Mouse (Mus musculus) lung, embryonic 16.5 days (tissue): ENCODE data around the gene Fgfr2. TPM values are rescaled to one million over a fixed set of nuclear protein-coding genes. Genes with fewer than 3 reads are reported as not detected.

Experiments used
- ATAC-seq: fragments of 200-750 bp; cut with Nextera tagmentation; 2 replicates; pipeline ENCODE4 v1.8.0; 2017; ENCODE audit warnings: low read depth, mild to moderate bottlenecking, moderate library complexity
- H3K27ac ChIP-seq: fragments of 300-500 bp; sonication (generic); 2 replicates; pipeline ENCODE4 v1.5.1; 2014; ENCODE audit warnings: mild to moderate bottlenecking, control low read depth, low read length
- H3K27me3 ChIP-seq: fragments of 300-500 bp; sonication (generic); 2 replicates; pipeline ENCODE4 v1.6.1; 2014; ENCODE audit warnings: low read depth, low read length, mixed read lengths; ENCODE audit not compliant: control insufficient read depth, insufficient read depth
- H3K36me3 ChIP-seq: fragments of 300-500 bp; sonication (generic); 2 replicates; pipeline ENCODE4 v1.6.1; 2014; ENCODE audit warnings: low read length; ENCODE audit not compliant: control insufficient read depth, insufficient read depth
- H3K4me1 ChIP-seq: fragments of 300-500 bp; sonication (generic); replicated peaks from 2 replicates; pipeline ENCODE4 v1.6.1; 2014; ENCODE audit warnings: low read length, mixed read lengths; ENCODE audit not compliant: control insufficient read depth, insufficient read depth
- H3K4me2 ChIP-seq: fragments of 300-500 bp; sonication (generic); 2 replicates; pipeline ENCODE4 v1.6.1; 2014; ENCODE audit warnings: low read depth, low read length, control low read depth
- H3K4me3 ChIP-seq: fragments of 300-500 bp; sonication (generic); 2 replicates; pipeline ENCODE4 v1.5.1; 2014; ENCODE audit warnings: mild to moderate bottlenecking, low read length, control low read depth
- H3K9ac ChIP-seq: fragments of 300-500 bp; sonication (generic); 2 replicates; pipeline ENCODE4 v1.6.1; 2014; ENCODE audit warnings: low read length, control low read depth
- H3K9me3 ChIP-seq: fragments of 300-500 bp; sonication (generic); 2 replicates; pipeline ENCODE4 v1.6.1; 2016; ENCODE audit warnings: low read length; ENCODE audit not compliant: control insufficient read depth
- WGBS: fragments of 180-500 bp; shearing (Covaris S2); extraction: QIAGEN DNeasy Blood & Tissue Kit; methylation state at CpG from one replicate; pipeline ENCODE4 v1.1.7; 2014; 5-methylcytosine and 5-hydroxymethylcytosine counted together
- polyA plus RNA-seq: library from polyadenylated mRNA; unstranded; fragments of >200 nt; fragmentation: Nextera tagmentation; extraction: Ambion mirVana; gene quantifications from 2 replicates; pipeline ENCODE4 v1.2.1, GENCODE M21; 2015

Fgfr2 gene
- polyA plus RNA-seq, 1 experiment from 2014 or later: 175 TPM

- H3K9ac ChIP-seq: no peak overlapping the region
- no peak for ATAC-seq
- 0 out of 2 replicates have a peak overlapping the region, but pooled peaks have one; percentile 14 for H3K27ac ChIP-seq
- 35% methylated on average over 4 of the region's 4 CpGs for WGBS
- H3K4me1 ChIP-seq: peaks cover 59% of the 10 kb centered on the region
- no peaks in the 10 kb centered on the region for H3K9me3 ChIP-seq
- no peaks in the 10 kb centered on the region for H3K36me3 ChIP-seq
- H3K4me2 ChIP-seq: no peak overlapping the region
- H3K4me3 ChIP-seq: no peak overlapping the region
- H3K27me3 ChIP-seq: no peaks in the 10 kb centered on the region
Measured at GRCm38 (mm10) chr7:133044721-133045120, 78.4 kb downstream of the Fgfr2 start.

GRCm38 (mm10) chr7:133041784-133042183 lies 81.4 kb downstream of the Fgfr2 start:
- H3K27me3 ChIP-seq: no peaks in the 10 kb centered on the region
- peak overlapping the region; percentile 92 for H3K27ac ChIP-seq
- ATAC-seq: peak; percentile 89
- peak overlapping the region; percentile 24 for H3K4me2 ChIP-seq
- H3K4me3 ChIP-seq: no peak overlapping the region
- H3K9ac ChIP-seq: no peak overlapping the region
- H3K4me1 ChIP-seq: peaks cover 63% of the 10 kb centered on the region
- no peaks in the 10 kb centered on the region for H3K9me3 ChIP-seq
- no peaks in the 10 kb centered on the region for H3K36me3 ChIP-seq
- 55% methylated on average over 3 of the region's 3 CpGs for WGBS

GRCm38 (mm10) chr7:133040688-133041345 lies 82.3 kb downstream of the Fgfr2 start:
- no peak overlapping the region for H3K9ac ChIP-seq
- no peaks in the 10 kb centered on the region for H3K36me3 ChIP-seq
- no peaks in the 10 kb centered on the region for H3K9me3 ChIP-seq
- WGBS: 43% methylated on average over 3 of the region's 3 CpGs
- H3K27me3 ChIP-seq: no peaks in the 10 kb centered on the region
- H3K4me3 ChIP-seq: no peak overlapping the region
- peak; percentile 35; the same call in 1 of the 2 replicates for ATAC-seq
- peaks cover 67% of the 10 kb centered on the region for H3K4me1 ChIP-seq
- H3K4me2 ChIP-seq: peak overlapping the region; percentile 24
- peak overlapping the region; percentile 92 for H3K27ac ChIP-seq

GRCm38 (mm10) chr7:133039556-133040255 lies 83.4 kb downstream of the Fgfr2 start:
- H3K9me3 ChIP-seq: no peaks in the 10 kb centered on the region
- no peak for ATAC-seq
- no peak overlapping the region for H3K4me2 ChIP-seq
- WGBS: 78% methylated on average over 3 of the region's 3 CpGs
- no peaks in the 10 kb centered on the region for H3K36me3 ChIP-seq
- H3K27me3 ChIP-seq: no peaks in the 10 kb centered on the region
- peak overlapping the region; percentile 92 for H3K27ac ChIP-seq
- H3K4me3 ChIP-seq: no peak overlapping the region
- no peak overlapping the region for H3K9ac ChIP-seq
- peaks cover 58% of the 10 kb centered on the region for H3K4me1 ChIP-seq

- H3K4me1 ChIP-seq: peaks cover 66% of the 10 kb centered on the region
- no peak overlapping the region for H3K4me3 ChIP-seq
- peak overlapping the region; percentile 17; the same call in 1 of the 2 replicates for H3K4me2 ChIP-seq
- H3K27me3 ChIP-seq: no peaks in the 10 kb centered on the region
- no peaks in the 10 kb centered on the region for H3K9me3 ChIP-seq
- H3K9ac ChIP-seq: no peak overlapping the region
- no peak for ATAC-seq
- 41% methylated on average over 4 of the region's 4 CpGs for WGBS
- no peaks in the 10 kb centered on the region for H3K36me3 ChIP-seq
- H3K27ac ChIP-seq: peak overlapping the region; percentile 79
Measured at GRCm38 (mm10) chr7:133037618-133038017, 85.5 kb downstream of the Fgfr2 start.

- H3K27ac ChIP-seq: peak overlapping the region; percentile 79
- WGBS: 54% methylated on average over 5 of the region's 5 CpGs
- peaks cover 62% of the 10 kb centered on the region for H3K4me1 ChIP-seq
- ATAC-seq: 0 out of 2 replicates have a peak, but pooled peaks have one; percentile 41
- peak overlapping the region; percentile 17; the same call in 1 of the 2 replicates for H3K4me2 ChIP-seq
- H3K9me3 ChIP-seq: no peaks in the 10 kb centered on the region
- no peaks in the 10 kb centered on the region for H3K36me3 ChIP-seq
- H3K4me3 ChIP-seq: no peak overlapping the region
- no peak overlapping the region for H3K9ac ChIP-seq
- H3K27me3 ChIP-seq: no peaks in the 10 kb centered on the region
Measured at GRCm38 (mm10) chr7:133037217-133037616, 85.9 kb downstream of the Fgfr2 start.

- Histone ChIP-seq H3K9ac (no peak overlapping the region), H3K4me3 (no peak overlapping the region), H3K36me3 (no peaks in the 10 kb centered on the region), H3K9me3 (no peaks in the 10 kb centered on the region), H3K4me2 (no peak overlapping the region), H3K27ac (no peak overlapping the region), H3K27me3 (no peaks in the 10 kb centered on the region), H3K4me1 (peaks cover 52% of the 10 kb centered on the region)
- no peak for ATAC-seq
Measured at GRCm38 (mm10) chr7:133035901-133036300, 87.2 kb downstream of the Fgfr2 start.

GRCm38 (mm10) chr7:133032589-133033203 lies 90.5 kb downstream of the Fgfr2 start:
- ATAC-seq: peak; percentile 46
- H3K4me1 ChIP-seq: peaks cover 34% of the 10 kb centered on the region
- H3K9me3 ChIP-seq: no peaks in the 10 kb centered on the region
- no peak overlapping the region for H3K4me2 ChIP-seq
- no peaks in the 10 kb centered on the region for H3K27me3 ChIP-seq
- no peaks in the 10 kb centered on the region for H3K36me3 ChIP-seq
- H3K27ac ChIP-seq: no peak overlapping the region
- H3K9ac ChIP-seq: no peak overlapping the region
- no peak overlapping the region for H3K4me3 ChIP-seq
- WGBS: 32% methylated on average over 6 of the region's 9 CpGs

- H3K4me3 ChIP-seq: no peak overlapping the region
- H3K27me3 ChIP-seq: no peaks in the 10 kb centered on the region
- H3K9ac ChIP-seq: no peak overlapping the region
- H3K4me2 ChIP-seq: no peak overlapping the region
- H3K36me3 ChIP-seq: no peaks in the 10 kb centered on the region
- no peak for ATAC-seq
- no peak overlapping the region for H3K27ac ChIP-seq
- WGBS: 56% methylated on average over 8 of the region's 8 CpGs
- H3K4me1 ChIP-seq: peaks cover 27% of the 10 kb centered on the region
- no peaks in the 10 kb centered on the region for H3K9me3 ChIP-seq
Measured at GRCm38 (mm10) chr7:133029496-133030047, 93.6 kb downstream of the Fgfr2 start.
